Mouse (Mus musculus) brain, embryonic 14.5 days (tissue): ENCODE measurements around the gene Sirt2. TPM values are rescaled to one million over a fixed set of nuclear protein-coding genes. Genes with fewer than 3 reads are reported as not detected.

ENCODE experiments used
- DNase-seq: peaks from one replicate; pipeline ENCODE4 v3.0.0-alpha.2; 2011; ENCODE audit warnings: low read depth
- CTCF ChIP-seq: fragments of 200-500 bp; IDR thresholded peaks from 2 replicates; pipeline ENCODE4 v1.5.1; 2012; ENCODE audit warnings: inconsistent platforms, mild to moderate bottlenecking, moderate library complexity, borderline replicate concordance; ENCODE audit not compliant: insufficient read depth, insufficient read length; ENCODE audit errors: extremely low read depth
- POLR2A ChIP-seq: fragments of 200-500 bp; IDR thresholded peaks from 2 replicates; pipeline ENCODE4 v1.6.1; 2012; ENCODE audit warnings: mild to moderate bottlenecking, inconsistent platforms, borderline replicate concordance; ENCODE audit not compliant: poor library complexity, insufficient read depth, insufficient read length, severe bottlenecking; ENCODE audit errors: extremely low read depth
- polyA plus RNA-seq: library from polyadenylated mRNA; depleted of rRNA; stranded (reverse); fragments of >200 nt; gene quantifications from 2 replicates; pipeline ENCODE4 v1.2.3, GENCODE M21; 2012; rRNA removed

The Sirt2 gene
- 119 and 125 TPM in 2 replicates for polyA plus RNA-seq

GRCm38 (mm10) chr7:28766173-28766879 is at the start of gene Sirt2:
Gene Sirt2 (plus strand): TSS chr7:28766735.
- no peak for TF ChIP-seq CTCF
- TF ChIP-seq POLR2A = peak; percentile 32; the same call in 1 of the 2 replicates
- peak; percentile 99 for DNase-seq

- DNase-seq = no peak
- TF ChIP-seq CTCF (no peak), POLR2A (no peak)
Measured at GRCm38 (mm10) chr7:28717726-28718125, 48.8 kb upstream of the Sirt2 start.

GRCm38 (mm10) chr7:28719159-28719558 is 47.4 kb upstream of the Sirt2 start:
- TF ChIP-seq CTCF (no peak), POLR2A (no peak)

GRCm38 (mm10) chr7:28719650-28720049 is 46.9 kb upstream of the Sirt2 start:
- TF ChIP-seq POLR2A (no peak), CTCF (no peak)
- DNase-seq = no peak

More at GRCm38 (mm10) chr7:28719159-28719558, 47.4 kb upstream of the Sirt2 start:
- DNase-seq = no peak

- no peak for DNase-seq
- TF ChIP-seq CTCF (no peak), POLR2A (no peak)
Measured at GRCm38 (mm10) chr7:28720753-28721537, 45.6 kb upstream of the Sirt2 start.

GRCm38 (mm10) chr7:28722079-28722478 is 44.5 kb upstream of the Sirt2 start:
- TF ChIP-seq POLR2A (no peak), CTCF (peak; percentile 23; the same call in 1 of the 2 replicates)
- DNase-seq = no peak

- DNase-seq = no peak
- TF ChIP-seq POLR2A (no peak), CTCF (no peak)
Measured at GRCm38 (mm10) chr7:28724613-28725012, 41.9 kb upstream of the Sirt2 start.

GRCm38 (mm10) chr7:28726600-28726999 is 39.9 kb upstream of the Sirt2 start:
- peak; percentile 92 for TF ChIP-seq CTCF
- no peak for TF ChIP-seq POLR2A
- peak; percentile 88 for DNase-seq

- DNase-seq = peak; percentile 36
- no peak for TF ChIP-seq POLR2A
- TF ChIP-seq CTCF = peak; percentile 48; the same call in 1 of the 2 replicates
Measured at GRCm38 (mm10) chr7:28727649-28728340, 38.7 kb upstream of the Sirt2 start.

GRCm38 (mm10) chr7:28732341-28733142 is 34.0 kb upstream of the Sirt2 start:
- peak; percentile 84 for DNase-seq
- TF ChIP-seq POLR2A = no peak
- TF ChIP-seq CTCF = no peak

GRCm38 (mm10) chr7:28733211-28733610 is 33.3 kb upstream of the Sirt2 start:
- TF ChIP-seq POLR2A (no peak), CTCF (no peak)
- DNase-seq = no peak

- DNase-seq = no peak
- TF ChIP-seq CTCF (no peak), POLR2A (no peak)
Measured at GRCm38 (mm10) chr7:28735701-28736100, 30.8 kb upstream of the Sirt2 start.
